Mouse (Mus musculus): ENCODE measurements at regions not wholly inside any gene's neighbourhood (a gene's known extent, or its start where the extent isn't known, plus 50 kb on each side); places are given as distances from the start of the nearest gene placed in this dataset.
A peak's percentile ranks its signal among the peaks of the same experiment; 100 is the strongest.

DNA sequence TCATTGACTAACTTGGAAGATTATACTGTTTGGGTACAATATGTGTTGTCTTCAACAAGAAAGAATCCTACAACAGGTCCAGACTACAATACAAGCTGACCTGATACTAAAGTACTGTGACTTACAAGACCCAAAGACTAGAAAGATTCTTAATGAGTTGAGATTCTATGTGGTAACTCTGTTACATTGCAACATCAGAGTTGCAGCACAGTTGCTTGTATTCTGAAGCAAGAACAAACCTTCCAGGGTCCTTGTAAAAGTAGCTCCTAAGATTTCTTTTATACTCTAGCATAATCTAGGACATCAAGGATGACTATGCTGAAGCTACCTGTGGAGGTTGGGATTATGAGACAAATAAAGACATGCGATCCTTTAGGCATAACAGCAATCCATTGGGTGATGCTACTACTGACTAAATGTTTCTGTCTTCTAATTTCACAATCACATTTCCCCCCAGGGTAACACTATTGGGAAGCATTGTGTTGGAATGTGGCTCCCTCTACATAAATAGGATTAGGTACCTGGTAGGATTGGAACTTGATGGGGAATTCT is 194.6 kb upstream of the Tank start:
- Histone ChIP-seq H3K9me3 (replicated peaks) (no peaks in the 10 kb centered on the region), H3K36me3 (no peaks in the 10 kb centered on the region), H3K4me3 (no peak overlapping the region), H3K27ac (replicated peaks) (no peak overlapping the region), H3K4me1 (0 out of 2 replicates have a peak, but pooled peaks cover 2% of the 10 kb centered on the region), H3K27me3 (ENCODE audit: low read depth, poor library complexity, severe bottlenecking) (no peaks in the 10 kb centered on the region)
- WGBS: 97% methylated on average over 1 of the region's 1 CpGs
- no peak for DNase-seq (ENCODE audit: low spot score)

DNA sequence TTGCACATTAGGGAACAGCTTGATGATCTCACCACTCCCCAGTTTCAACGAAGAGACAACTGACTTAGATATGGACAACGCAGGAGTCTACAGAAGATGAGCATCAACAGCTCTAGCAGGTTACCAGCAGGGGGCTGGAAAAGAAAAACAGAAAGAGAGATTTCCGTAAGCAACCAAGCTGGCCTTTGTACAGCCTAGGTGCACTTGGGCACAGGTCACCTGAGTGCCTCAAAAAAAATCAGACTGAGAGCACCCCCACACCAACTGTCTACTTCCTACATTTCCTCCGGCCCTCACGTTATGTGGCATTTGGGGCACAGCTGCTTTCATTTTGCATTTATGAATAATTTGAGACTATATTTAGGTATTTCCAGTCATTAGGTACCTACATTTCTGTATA is 199.3 kb upstream of the Tank start:
- H3K9me3 ChIP-seq (replicated peaks): no peaks in the 10 kb centered on the region
- H3K4me1 ChIP-seq: no peaks in the 10 kb centered on the region
- H3K4me3 ChIP-seq: no peak overlapping the region
- H3K36me3 ChIP-seq: no peaks in the 10 kb centered on the region
- no peaks in the 10 kb centered on the region for H3K27me3 ChIP-seq (ENCODE audit: low read depth, poor library complexity, severe bottlenecking)
- H3K27ac ChIP-seq (replicated peaks): no peak overlapping the region
- DNase-seq (ENCODE audit: low spot score): no peak
- 84% methylated on average over 5 of the region's 5 CpGs for WGBS

GRCm38 (mm10) chr2:61378297-61378696 is 200.1 kb upstream of the Tank start:
- Histone ChIP-seq H3K9me3 (replicated peaks) (no peaks in the 10 kb centered on the region), H3K4me3 (no peak overlapping the region), H3K4me1 (no peaks in the 10 kb centered on the region), H3K27ac (replicated peaks) (no peak overlapping the region), H3K27me3 (ENCODE audit: low read depth, poor library complexity, severe bottlenecking) (no peaks in the 10 kb centered on the region), H3K36me3 (no peaks in the 10 kb centered on the region)
- WGBS: 97% methylated on average over 5 of the region's 5 CpGs
- DNase-seq (ENCODE audit: low spot score): no peak

DNA sequence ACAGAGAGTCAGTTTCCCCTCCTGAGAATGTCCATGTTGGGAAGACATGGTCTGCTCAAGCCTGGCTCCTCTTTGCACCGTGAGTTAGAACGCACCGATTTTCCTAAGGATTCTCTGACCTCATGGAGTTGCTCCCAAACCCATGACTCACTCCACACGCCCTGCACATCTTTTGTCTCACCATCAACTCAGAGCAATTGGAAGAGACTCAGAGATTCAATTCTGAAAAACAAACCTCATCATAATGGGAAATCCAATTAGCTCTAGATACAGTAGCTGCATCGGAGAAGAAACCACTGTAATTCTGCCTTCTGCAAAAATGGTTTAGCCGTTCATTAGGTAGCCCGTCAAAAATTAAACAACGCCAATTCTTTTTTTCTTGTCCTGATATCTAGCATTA is 200.6 kb upstream of the Tank start:
- H3K4me1 ChIP-seq: no peaks in the 10 kb centered on the region
- H3K9me3 ChIP-seq (replicated peaks): no peaks in the 10 kb centered on the region
- no peak overlapping the region for H3K4me3 ChIP-seq
- no peak overlapping the region for H3K27ac ChIP-seq (replicated peaks)
- H3K27me3 ChIP-seq (ENCODE audit: low read depth, poor library complexity, severe bottlenecking): no peaks in the 10 kb centered on the region
- no peak for DNase-seq (ENCODE audit: low spot score)
- no peaks in the 10 kb centered on the region for H3K36me3 ChIP-seq
- WGBS: 96% methylated on average over 8 of the region's 8 CpGs

- no peaks in the 10 kb centered on the region for H3K4me1 ChIP-seq
- no peak overlapping the region for H3K27ac ChIP-seq (replicated peaks)
- DNase-seq (ENCODE audit: low spot score): no peak
- H3K4me3 ChIP-seq: no peak overlapping the region
- WGBS: 95% methylated on average over 4 of the region's 4 CpGs
- H3K36me3 ChIP-seq: no peaks in the 10 kb centered on the region
- no peaks in the 10 kb centered on the region for H3K27me3 ChIP-seq (ENCODE audit: low read depth, poor library complexity, severe bottlenecking)
- H3K9me3 ChIP-seq (replicated peaks): no peaks in the 10 kb centered on the region
Measured at GRCm38 (mm10) chr2:61362606-61363005, 215.8 kb upstream of the Tank start.

GRCm38 (mm10) chr2:61361394-61361793 is 217.0 kb upstream of the Tank start:
- no peak overlapping the region for H3K4me3 ChIP-seq
- WGBS: 85% methylated on average over 2 of the region's 2 CpGs
- H3K9me3 ChIP-seq (replicated peaks): no peaks in the 10 kb centered on the region
- DNase-seq (ENCODE audit: low spot score): no peak
- H3K27me3 ChIP-seq (ENCODE audit: low read depth, poor library complexity, severe bottlenecking): no peaks in the 10 kb centered on the region
- no peak overlapping the region for H3K27ac ChIP-seq (replicated peaks)
- no peaks in the 10 kb centered on the region for H3K36me3 ChIP-seq
- no peaks in the 10 kb centered on the region for H3K4me1 ChIP-seq

GRCm38 (mm10) chr2:61354104-61354503 is 224.3 kb upstream of the Tank start:
- Histone ChIP-seq H3K9me3 (replicated peaks) (no peaks in the 10 kb centered on the region), H3K4me1 (peaks cover 7% of the 10 kb centered on the region; the same call in 1 of the 2 replicates), H3K27ac (replicated peaks) (no peak overlapping the region), H3K4me3 (no peak overlapping the region), H3K36me3 (no peaks in the 10 kb centered on the region), H3K27me3 (ENCODE audit: low read depth, poor library complexity, severe bottlenecking) (no peaks in the 10 kb centered on the region)
- DNase-seq (ENCODE audit: low spot score): peak; percentile 17
- WGBS: 68% methylated on average over 8 of the region's 8 CpGs

DNA sequence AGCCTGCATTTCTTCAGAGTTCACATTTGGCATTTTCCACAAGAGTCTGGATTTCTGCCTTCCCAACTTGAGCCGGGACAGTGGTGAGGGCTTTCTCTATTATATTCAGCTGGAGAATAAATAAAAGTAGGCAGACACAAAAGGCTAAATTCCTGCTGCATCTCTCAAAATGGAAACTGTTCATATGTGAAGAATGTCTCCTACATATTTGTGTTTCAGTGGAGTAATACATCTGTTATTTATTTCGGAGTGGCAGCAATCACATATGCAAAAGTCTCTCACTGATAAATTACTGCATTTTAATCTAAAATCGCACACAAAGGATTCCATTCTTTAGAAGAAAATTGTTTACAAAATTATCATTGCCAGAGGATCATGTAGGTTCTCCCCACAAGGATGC is 230.9 kb upstream of the Tank start:
- 93% methylated on average over 3 of the region's 3 CpGs for WGBS
- no peak overlapping the region for H3K4me3 ChIP-seq

DNA sequence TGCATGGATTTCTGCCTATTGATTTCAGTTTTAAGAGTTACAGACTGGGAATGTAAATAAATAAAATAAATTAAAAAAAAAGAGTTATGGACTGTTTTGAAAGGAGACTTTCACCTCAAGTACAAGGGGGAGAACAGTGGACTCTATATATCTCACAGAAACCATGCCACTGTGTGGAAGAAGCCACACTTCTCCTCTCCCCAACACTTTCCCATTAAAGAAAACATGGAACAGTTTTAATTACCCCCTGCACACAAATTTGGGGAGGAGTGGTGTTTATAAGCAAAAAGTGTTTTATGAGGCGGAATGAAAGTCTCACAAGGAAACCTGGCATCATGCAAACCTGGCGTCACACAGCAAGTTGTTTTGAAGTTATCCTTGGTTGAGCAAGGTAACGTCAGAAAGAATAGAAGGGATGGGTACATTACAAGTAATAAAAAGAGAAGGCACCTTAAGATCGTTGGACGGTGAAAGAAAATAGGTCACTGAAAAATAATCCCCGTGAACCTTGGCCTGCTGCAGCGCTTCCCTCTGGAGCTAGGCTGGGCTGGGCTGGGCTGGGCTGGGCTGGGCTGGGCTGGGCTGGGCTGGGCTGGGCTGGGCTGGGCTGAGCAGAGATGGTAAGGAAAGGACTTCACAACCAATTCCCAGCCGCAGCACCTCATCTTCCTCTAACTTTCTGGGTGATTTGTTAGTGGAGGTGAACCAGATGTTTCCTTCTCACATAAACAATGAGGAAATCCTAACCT is 232.2 kb upstream of the Tank start:
- Histone ChIP-seq H3K36me3 (no peaks in the 10 kb centered on the region), H3K27me3 (ENCODE audit: low read depth, poor library complexity, severe bottlenecking) (no peaks in the 10 kb centered on the region), H3K4me3 (no peak overlapping the region), H3K27ac (replicated peaks) (no peak overlapping the region), H3K4me1 (no peaks in the 10 kb centered on the region), H3K9me3 (replicated peaks) (no peaks in the 10 kb centered on the region)
- no peak for DNase-seq (ENCODE audit: low spot score)
- WGBS: 60% methylated on average over 8 of the region's 8 CpGs

More for the DNA sequence above, 230.9 kb upstream of the Tank start:
- Histone ChIP-seq H3K27me3 (ENCODE audit: low read depth, poor library complexity, severe bottlenecking) (no peaks in the 10 kb centered on the region), H3K4me1 (no peaks in the 10 kb centered on the region), H3K27ac (replicated peaks) (no peak overlapping the region), H3K36me3 (no peaks in the 10 kb centered on the region), H3K9me3 (replicated peaks) (no peaks in the 10 kb centered on the region)
- DNase-seq (ENCODE audit: low spot score): no peak

DNA sequence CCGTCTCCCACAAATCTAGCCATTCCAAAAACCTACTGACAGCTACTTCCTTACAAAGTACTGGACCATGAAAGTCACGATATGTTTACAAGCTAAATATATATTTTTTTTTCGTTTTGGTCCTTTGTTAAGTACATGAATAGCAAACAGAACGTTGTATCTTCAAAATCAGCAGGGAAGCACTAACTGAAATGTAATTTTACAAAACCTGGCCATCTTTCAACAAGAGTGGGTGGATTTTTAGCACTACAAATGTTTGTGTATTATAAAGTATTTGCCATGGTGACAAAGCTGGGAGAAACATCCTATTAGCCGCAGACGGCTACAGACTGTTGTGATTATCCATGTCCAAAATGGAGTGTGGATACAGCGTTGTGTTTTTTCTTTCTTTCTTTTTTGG is 233.1 kb upstream of the Tank start:
- Histone ChIP-seq H3K27ac (replicated peaks) (no peak overlapping the region), H3K27me3 (ENCODE audit: low read depth, poor library complexity, severe bottlenecking) (no peaks in the 10 kb centered on the region), H3K4me1 (no peaks in the 10 kb centered on the region), H3K4me3 (no peak overlapping the region), H3K9me3 (replicated peaks) (no peaks in the 10 kb centered on the region), H3K36me3 (no peaks in the 10 kb centered on the region)
- WGBS: 91% methylated on average over 7 of the region's 7 CpGs
- no peak for DNase-seq (ENCODE audit: low spot score)

GRCm38 (mm10) chr2:61344556-61345131 is 233.7 kb upstream of the Tank start:
- H3K27me3 ChIP-seq (ENCODE audit: low read depth, poor library complexity, severe bottlenecking): no peaks in the 10 kb centered on the region
- H3K4me1 ChIP-seq: no peaks in the 10 kb centered on the region
- H3K4me3 ChIP-seq: no peak overlapping the region
- H3K9me3 ChIP-seq (replicated peaks): no peaks in the 10 kb centered on the region
- no peak for DNase-seq (ENCODE audit: low spot score)
- no peak overlapping the region for H3K27ac ChIP-seq (replicated peaks)
- H3K36me3 ChIP-seq: no peaks in the 10 kb centered on the region
- WGBS: 91% methylated on average over 16 of the region's 16 CpGs

GRCm38 (mm10) chr2:61341254-61341653 is 237.1 kb upstream of the Tank start:
- Histone ChIP-seq H3K4me3 (no peak overlapping the region), H3K27me3 (ENCODE audit: low read depth, poor library complexity, severe bottlenecking) (no peaks in the 10 kb centered on the region), H3K4me1 (no peaks in the 10 kb centered on the region), H3K36me3 (no peaks in the 10 kb centered on the region), H3K9me3 (replicated peaks) (no peaks in the 10 kb centered on the region), H3K27ac (replicated peaks) (no peak overlapping the region)
- WGBS: 85% methylated on average over 5 of the region's 5 CpGs
- no peak for DNase-seq (ENCODE audit: low spot score)

DNA sequence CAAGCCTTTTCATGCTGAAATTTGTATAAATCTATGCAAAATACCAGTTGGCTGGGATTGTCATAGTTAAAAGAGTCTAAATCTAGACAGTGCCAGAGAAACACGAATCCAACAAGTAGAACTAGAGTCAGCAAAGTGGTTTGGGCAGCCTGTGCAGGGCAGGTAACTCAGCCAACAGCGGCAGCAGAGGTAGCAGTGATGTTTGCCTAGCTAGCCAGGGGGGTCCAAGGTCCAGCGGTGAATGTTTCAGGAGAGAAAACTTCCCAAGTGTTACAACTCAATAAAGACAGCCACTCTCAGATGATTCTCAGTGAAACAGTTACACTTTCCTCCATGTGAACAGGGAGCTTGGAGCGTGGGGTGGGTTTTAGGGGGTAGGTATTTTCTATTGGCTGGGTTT is 259.2 kb upstream of the Tank start:
- no peaks in the 10 kb centered on the region for H3K9me3 ChIP-seq (replicated peaks)
- no peak overlapping the region for H3K27ac ChIP-seq (replicated peaks)
- DNase-seq (ENCODE audit: low spot score): no peak
- H3K36me3 ChIP-seq: no peaks in the 10 kb centered on the region
- peaks cover 5% of the 10 kb centered on the region; the same call in 1 of the 2 replicates for H3K4me1 ChIP-seq
- H3K4me3 ChIP-seq: no peak overlapping the region
- WGBS: 89% methylated on average over 4 of the region's 4 CpGs
- peaks cover 60% of the 10 kb centered on the region for H3K27me3 ChIP-seq (ENCODE audit: low read depth, poor library complexity, severe bottlenecking)
